Mouse (Mus musculus): ENCODE measurements around the gene Tnp1. TPM values are rescaled to one million over a fixed set of nuclear protein-coding genes. Genes with fewer than 3 reads are reported as not detected.

Gene Tnp1
- polyA plus RNA-seq, 1 experiment from 2014 or later: not detected

DNA sequence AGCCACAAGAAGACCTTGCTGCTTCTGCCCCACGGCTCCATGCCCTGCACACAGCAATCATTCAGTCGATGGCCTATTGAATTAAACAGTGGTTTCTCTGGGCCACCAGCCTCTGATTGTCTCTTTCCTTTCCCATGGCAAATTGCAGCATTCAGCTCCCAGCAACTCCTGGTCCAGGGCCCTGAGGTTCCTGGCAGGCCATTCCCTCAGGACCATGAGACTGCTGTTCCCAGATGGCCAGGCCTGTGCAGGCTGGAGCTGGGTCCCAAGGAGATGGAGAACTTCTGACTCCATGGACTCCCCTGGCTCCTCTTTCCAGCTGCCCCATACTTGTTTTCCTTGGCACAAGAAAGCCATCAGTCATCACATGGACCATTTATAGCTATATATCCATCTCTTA lies 10.8 kb downstream of the Tnp1 start:
- H3K27ac ChIP-seq (replicated peaks): no peak overlapping the region
- H3K4me1 ChIP-seq (replicated peaks): peaks cover 21% of the 10 kb centered on the region
- H3K9me3 ChIP-seq (replicated peaks): no peaks in the 10 kb centered on the region
- H3K4me3 ChIP-seq (replicated peaks): no peak overlapping the region
- H3K9ac ChIP-seq: no peak overlapping the region
- 72% methylated on average over 2 of the region's 2 CpGs for WGBS (ENCODE audit: insufficient replicate concordance)
- H3K27me3 ChIP-seq: 0 out of 2 replicates have a peak, but pooled peaks cover 4% of the 10 kb centered on the region
- H3K4me2 ChIP-seq: no peak overlapping the region
- H3K36me3 ChIP-seq (replicated peaks): no peaks in the 10 kb centered on the region
- no peak for ATAC-seq (ENCODE audit: insufficient read depth)

DNA sequence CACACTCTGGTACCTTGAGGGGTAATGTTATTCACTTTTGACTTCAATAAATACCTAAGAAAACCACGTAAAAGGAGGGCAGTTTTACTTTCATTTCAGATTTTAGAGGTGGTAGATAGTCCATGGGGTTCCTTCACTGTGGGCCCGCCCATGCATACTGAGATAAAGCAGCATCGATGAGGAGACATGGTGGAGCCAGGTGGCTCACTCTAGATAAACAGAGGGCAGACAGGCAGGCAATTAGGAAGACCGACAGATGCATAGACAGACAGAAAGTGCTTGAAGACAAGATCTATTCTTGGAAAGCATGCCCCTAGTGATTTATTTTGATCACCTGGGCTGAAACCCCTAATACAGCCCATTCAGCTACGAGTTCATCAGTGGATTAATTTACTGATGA lies 13.1 kb downstream of the Tnp1 start:
- H3K4me3 ChIP-seq (replicated peaks): no peak overlapping the region
- WGBS (ENCODE audit: insufficient replicate concordance): 27% methylated on average over 5 of the region's 5 CpGs
- ATAC-seq (ENCODE audit: insufficient read depth): peak; percentile 99
- H3K9me3 ChIP-seq (replicated peaks): no peaks in the 10 kb centered on the region
- H3K27me3 ChIP-seq: peaks cover 4% of the 10 kb centered on the region; the same call in 1 of the 2 replicates
- peaks cover 21% of the 10 kb centered on the region for H3K4me1 ChIP-seq (replicated peaks)
- peak overlapping the region; percentile 47 for H3K4me2 ChIP-seq
- peak overlapping the region; percentile 67 for H3K27ac ChIP-seq (replicated peaks)
- no peaks in the 10 kb centered on the region for H3K36me3 ChIP-seq (replicated peaks)
- no peak overlapping the region for H3K9ac ChIP-seq

DNA sequence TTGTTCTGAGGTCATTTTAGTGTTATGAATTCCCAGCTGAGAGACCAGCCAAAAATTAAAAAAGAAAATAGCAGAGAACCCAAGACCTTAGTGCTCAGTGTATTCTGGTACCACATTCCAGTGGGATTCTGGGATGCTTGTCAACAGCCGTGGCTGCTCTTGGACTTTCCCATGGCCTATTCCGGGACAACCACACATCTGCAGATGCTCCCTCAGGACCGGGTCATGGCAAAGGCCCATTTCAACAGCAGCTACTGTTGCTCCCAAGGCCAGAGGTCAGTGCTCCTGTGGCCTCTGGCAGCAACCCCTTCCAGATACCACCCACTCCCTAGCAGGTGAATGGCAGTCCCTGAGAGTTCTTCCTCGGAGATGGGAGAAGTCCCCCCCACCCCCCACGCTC lies 13.7 kb downstream of the Tnp1 start:
- H3K36me3 ChIP-seq (replicated peaks): no peaks in the 10 kb centered on the region
- H3K27me3 ChIP-seq: peaks cover 4% of the 10 kb centered on the region; the same call in 1 of the 2 replicates
- no peak overlapping the region for H3K4me3 ChIP-seq (replicated peaks)
- no peak overlapping the region for H3K9ac ChIP-seq
- H3K4me1 ChIP-seq (replicated peaks): peaks cover 21% of the 10 kb centered on the region
- peak overlapping the region; percentile 47 for H3K4me2 ChIP-seq
- peak overlapping the region; percentile 67; the same call in 1 of the 2 replicates for H3K27ac ChIP-seq (replicated peaks)
- 69% methylated on average over 5 of the region's 5 CpGs for WGBS (ENCODE audit: insufficient replicate concordance)
- H3K9me3 ChIP-seq (replicated peaks): no peaks in the 10 kb centered on the region
- no peak for ATAC-seq (ENCODE audit: insufficient read depth)

DNA sequence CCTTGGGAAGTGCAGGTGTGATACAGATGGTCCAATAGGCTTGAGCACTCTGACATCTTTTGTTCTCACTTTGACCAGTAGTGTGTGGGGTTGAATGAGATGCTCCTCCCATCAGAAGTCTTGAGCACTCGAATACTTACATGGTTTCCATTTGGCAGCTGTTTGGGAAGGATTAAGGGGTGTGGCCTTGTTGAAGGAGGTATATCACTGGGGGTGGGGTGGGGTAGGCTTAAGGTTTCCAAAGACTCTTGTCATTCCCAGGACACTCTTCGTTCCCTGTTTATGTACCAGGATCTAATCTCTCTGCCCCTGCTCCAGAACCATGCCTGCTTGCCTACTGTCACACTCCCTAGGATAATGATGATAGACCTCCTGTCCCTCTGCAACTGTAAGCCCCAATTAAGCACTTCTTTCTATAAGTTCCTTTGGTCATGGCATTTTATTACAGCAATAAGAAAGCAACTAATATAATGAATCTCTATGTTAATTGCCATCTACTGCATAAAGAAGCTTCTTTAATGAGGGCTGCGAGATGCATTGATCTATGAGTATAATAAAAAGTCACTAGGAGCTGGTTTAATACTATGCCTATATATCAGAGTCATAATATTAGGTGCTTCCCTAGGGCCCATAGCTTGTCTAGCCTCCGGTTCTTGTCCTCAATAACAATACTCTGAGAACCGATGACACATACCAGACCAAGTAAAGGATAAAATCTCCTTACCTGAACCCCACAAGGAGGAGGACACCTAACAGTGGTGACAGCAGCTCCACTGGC lies 20.8 kb downstream of the Tnp1 start:
- H3K9ac ChIP-seq: no peak overlapping the region
- no peaks in the 10 kb centered on the region for H3K4me1 ChIP-seq (replicated peaks)
- ATAC-seq (ENCODE audit: insufficient read depth): no peak
- 68% methylated on average over 5 of the region's 5 CpGs for WGBS (ENCODE audit: insufficient replicate concordance)
- no peak overlapping the region for H3K27ac ChIP-seq (replicated peaks)
- H3K9me3 ChIP-seq (replicated peaks): no peaks in the 10 kb centered on the region
- peaks cover 4% of the 10 kb centered on the region; the same call in 1 of the 2 replicates for H3K27me3 ChIP-seq
- no peak overlapping the region for H3K4me3 ChIP-seq (replicated peaks)
- H3K4me2 ChIP-seq: no peak overlapping the region
- H3K36me3 ChIP-seq (replicated peaks): no peaks in the 10 kb centered on the region

DNA sequence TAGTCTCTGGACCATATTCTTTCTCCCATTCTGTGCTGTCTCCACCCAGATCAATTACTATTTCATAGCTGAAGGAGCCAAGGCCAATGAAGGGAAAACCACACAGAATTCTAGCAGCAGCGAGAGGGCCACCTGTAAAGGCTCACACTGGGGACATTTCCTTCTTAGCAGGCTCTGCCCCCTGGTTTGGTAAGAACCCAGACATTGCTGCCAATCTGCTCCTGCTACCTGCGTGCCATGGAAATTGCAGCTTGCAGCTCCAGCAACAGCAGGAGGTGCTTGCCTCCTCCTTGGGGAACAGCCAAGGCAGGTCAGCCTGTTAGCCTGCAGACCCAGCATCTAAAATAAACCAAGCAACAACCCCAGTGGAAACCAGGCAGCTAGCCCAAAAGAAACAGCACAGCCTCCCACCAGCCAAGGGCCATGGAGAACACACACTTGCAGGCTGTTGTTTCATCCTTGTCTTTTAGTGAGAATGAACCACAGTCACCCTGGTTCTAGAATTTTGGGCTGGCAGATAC lies 22.7 kb downstream of the Tnp1 start:
- Histone ChIP-seq H3K36me3 (replicated peaks) (no peaks in the 10 kb centered on the region), H3K4me2 (no peak overlapping the region), H3K27me3 (peaks cover 4% of the 10 kb centered on the region; the same call in 1 of the 2 replicates), H3K4me3 (replicated peaks) (no peak overlapping the region), H3K27ac (replicated peaks) (no peak overlapping the region), H3K9ac (no peak overlapping the region), H3K4me1 (replicated peaks) (no peaks in the 10 kb centered on the region), H3K9me3 (replicated peaks) (no peaks in the 10 kb centered on the region)
- ATAC-seq (ENCODE audit: insufficient read depth): no peak
- 50% methylated on average over 2 of the region's 2 CpGs for WGBS (ENCODE audit: insufficient replicate concordance)

DNA sequence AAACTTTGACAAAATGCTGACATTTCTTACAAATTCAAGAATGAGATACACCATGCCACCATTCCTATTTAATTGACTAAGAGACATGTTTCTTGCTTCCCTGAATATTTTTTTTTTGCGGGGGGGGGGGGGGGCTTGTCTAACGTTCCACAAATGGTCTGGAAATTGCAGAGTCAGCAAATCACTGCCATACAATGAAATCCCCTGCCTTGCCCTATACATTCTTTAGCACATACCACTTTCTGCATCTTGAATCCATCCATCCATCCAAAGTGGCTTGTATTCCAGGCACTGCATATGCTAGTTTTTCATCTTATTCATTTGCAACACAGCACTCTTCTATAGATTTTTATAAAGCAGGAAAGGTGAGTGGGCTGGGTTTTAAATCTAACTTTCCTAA lies 23.5 kb downstream of the Tnp1 start:
- no peak overlapping the region for H3K4me2 ChIP-seq
- H3K4me1 ChIP-seq (replicated peaks): no peaks in the 10 kb centered on the region
- no peak overlapping the region for H3K27ac ChIP-seq (replicated peaks)
- no peak overlapping the region for H3K4me3 ChIP-seq (replicated peaks)
- H3K9ac ChIP-seq: no peak overlapping the region
- H3K27me3 ChIP-seq: peaks cover 4% of the 10 kb centered on the region; the same call in 1 of the 2 replicates
- H3K36me3 ChIP-seq (replicated peaks): no peaks in the 10 kb centered on the region
- no peak for ATAC-seq (ENCODE audit: insufficient read depth)
- H3K9me3 ChIP-seq (replicated peaks): no peaks in the 10 kb centered on the region
- WGBS (ENCODE audit: insufficient replicate concordance): 29% methylated on average over 2 of the region's 2 CpGs

DNA sequence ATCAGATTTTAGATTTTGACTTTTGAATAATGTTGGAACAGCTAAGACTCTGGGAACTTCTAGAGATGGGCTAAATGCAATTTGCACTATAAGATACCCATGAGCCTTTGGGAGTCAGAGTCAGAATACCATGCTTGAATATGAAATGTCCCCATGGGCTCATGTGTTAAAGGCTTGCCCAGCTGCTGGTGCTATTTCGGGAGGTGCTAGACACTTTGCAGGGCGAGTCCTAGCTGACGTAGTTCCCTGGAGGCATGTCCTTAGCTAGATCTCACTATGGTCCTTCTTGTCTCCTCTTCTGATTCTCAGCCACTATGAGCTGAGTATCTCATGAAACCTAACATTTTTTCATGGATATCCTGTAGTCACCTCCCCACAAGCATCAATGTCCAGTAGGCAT lies 26.8 kb downstream of the Tnp1 start:
- no peak overlapping the region for H3K9ac ChIP-seq
- no peak overlapping the region for H3K27ac ChIP-seq (replicated peaks)
- H3K4me3 ChIP-seq (replicated peaks): no peak overlapping the region
- no peaks in the 10 kb centered on the region for H3K36me3 ChIP-seq (replicated peaks)
- 74% methylated on average over 3 of the region's 3 CpGs for WGBS (ENCODE audit: insufficient replicate concordance)
- H3K4me1 ChIP-seq (replicated peaks): no peaks in the 10 kb centered on the region; the same call in 1 of the 2 replicates
- H3K27me3 ChIP-seq: peaks cover 4% of the 10 kb centered on the region; the same call in 1 of the 2 replicates
- ATAC-seq (ENCODE audit: insufficient read depth): no peak
- no peak overlapping the region for H3K4me2 ChIP-seq
- H3K9me3 ChIP-seq (replicated peaks): no peaks in the 10 kb centered on the region

DNA sequence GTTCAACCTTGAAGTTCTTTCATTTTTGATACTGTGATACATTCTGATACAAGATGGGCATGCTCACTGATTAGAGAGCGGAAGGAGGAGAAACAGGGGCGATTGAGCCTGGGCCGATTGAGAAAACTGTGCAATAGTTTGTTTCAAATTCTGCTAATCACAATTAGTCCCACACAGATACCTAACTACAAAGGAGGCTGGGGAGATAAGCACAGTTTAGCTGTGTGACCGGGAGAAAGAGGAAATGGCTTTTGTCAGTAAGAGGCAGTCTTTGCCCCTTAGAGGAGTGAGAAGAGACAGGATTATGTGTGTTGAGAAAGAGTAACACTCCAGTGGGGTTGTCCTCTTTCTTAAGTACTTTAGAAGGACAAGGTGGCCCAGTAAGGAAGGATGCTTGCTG lies 29.0 kb downstream of the Tnp1 start:
- no peak overlapping the region for H3K27ac ChIP-seq (replicated peaks)
- WGBS (ENCODE audit: insufficient replicate concordance): 21% methylated on average over 4 of the region's 4 CpGs
- H3K4me2 ChIP-seq: no peak overlapping the region
- no peak for ATAC-seq (ENCODE audit: insufficient read depth)
- no peaks in the 10 kb centered on the region; the same call in 1 of the 2 replicates for H3K4me1 ChIP-seq (replicated peaks)
- no peaks in the 10 kb centered on the region for H3K9me3 ChIP-seq (replicated peaks)
- no peaks in the 10 kb centered on the region for H3K36me3 ChIP-seq (replicated peaks)
- no peak overlapping the region for H3K9ac ChIP-seq
- H3K4me3 ChIP-seq (replicated peaks): no peak overlapping the region
- H3K27me3 ChIP-seq: peaks cover 2% of the 10 kb centered on the region; the same call in 1 of the 2 replicates

DNA sequence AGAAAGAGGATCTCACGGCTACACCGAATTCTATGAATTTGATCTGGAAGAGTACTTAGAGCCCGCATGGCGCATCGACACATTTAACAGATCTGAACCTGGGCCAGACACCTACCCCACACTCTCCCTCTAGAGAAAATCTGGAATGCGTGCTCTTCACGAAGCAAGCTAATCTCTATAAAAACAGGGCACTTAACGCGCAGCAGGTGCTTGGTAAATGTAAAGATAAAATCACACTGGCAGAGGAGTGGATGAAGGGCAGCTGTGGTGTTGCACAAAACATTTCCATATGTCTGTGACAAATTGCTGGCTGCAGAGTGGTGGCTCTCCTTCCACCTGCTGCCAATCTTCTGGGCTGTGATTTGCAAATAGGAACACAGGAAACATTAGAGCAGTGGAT lies 36.8 kb downstream of the Tnp1 start:
- Histone ChIP-seq H3K4me1 (replicated peaks) (no peaks in the 10 kb centered on the region), H3K9ac (no peak overlapping the region), H3K27me3 (0 out of 2 replicates have a peak, but pooled peaks cover 7% of the 10 kb centered on the region), H3K9me3 (replicated peaks) (no peaks in the 10 kb centered on the region), H3K36me3 (replicated peaks) (no peaks in the 10 kb centered on the region), H3K27ac (replicated peaks) (no peak overlapping the region), H3K4me2 (no peak overlapping the region), H3K4me3 (replicated peaks) (no peak overlapping the region)
- no peak for ATAC-seq (ENCODE audit: insufficient read depth)
- WGBS (ENCODE audit: insufficient replicate concordance): 77% methylated on average over 9 of the region's 9 CpGs

DNA sequence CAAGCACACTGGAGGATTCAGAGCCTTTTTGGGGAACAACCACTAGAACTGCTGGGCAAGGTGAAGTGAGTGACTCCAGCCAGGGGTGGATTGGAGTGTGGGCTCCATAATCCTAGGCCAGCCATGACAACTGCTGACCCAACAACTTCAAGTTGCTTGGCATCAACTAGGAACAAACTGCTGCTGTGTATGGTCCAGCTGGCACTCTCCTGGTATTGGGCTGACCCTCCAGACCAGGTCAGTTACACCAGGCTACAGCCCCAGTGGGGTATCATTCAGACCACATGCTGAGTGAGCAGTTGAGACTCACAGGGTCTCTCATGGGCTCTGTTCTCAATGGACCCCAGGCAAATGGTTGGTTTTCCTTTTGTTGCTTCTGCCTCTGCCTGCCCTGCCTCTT lies 41.5 kb downstream of the Tnp1 start:
- no peaks in the 10 kb centered on the region for H3K9me3 ChIP-seq (replicated peaks)
- no peak for ATAC-seq (ENCODE audit: insufficient read depth)
- no peaks in the 10 kb centered on the region for H3K36me3 ChIP-seq (replicated peaks)
- no peak overlapping the region for H3K4me2 ChIP-seq
- no peak overlapping the region for H3K27ac ChIP-seq (replicated peaks)
- no peaks in the 10 kb centered on the region for H3K4me1 ChIP-seq (replicated peaks)
- H3K4me3 ChIP-seq (replicated peaks): no peak overlapping the region
- 0 out of 2 replicates have a peak, but pooled peaks cover 12% of the 10 kb centered on the region for H3K27me3 ChIP-seq
- H3K9ac ChIP-seq: no peak overlapping the region

DNA sequence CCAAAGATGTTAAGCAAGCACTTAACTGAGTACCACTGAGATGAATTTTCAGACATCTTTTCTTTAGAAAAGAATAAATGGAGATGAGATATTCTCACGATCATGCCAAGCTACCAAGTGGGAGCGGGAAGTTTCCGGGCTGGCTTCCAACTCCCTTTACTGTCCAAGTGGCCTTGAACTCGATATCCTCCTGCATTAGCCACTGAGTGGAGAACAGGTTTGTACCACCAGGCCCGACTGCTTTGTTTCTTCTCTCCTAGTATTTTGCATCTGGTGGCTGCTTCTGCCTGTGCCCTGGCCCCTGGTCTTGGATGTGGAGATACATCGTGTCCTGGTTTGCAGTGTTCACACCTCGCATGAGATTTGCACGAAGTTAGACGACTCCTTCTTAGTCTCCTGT lies 45.2 kb downstream of the Tnp1 start:
- H3K9me3 ChIP-seq (replicated peaks): no peaks in the 10 kb centered on the region
- H3K4me3 ChIP-seq (replicated peaks): no peak overlapping the region
- H3K27me3 ChIP-seq: 0 out of 2 replicates have a peak, but pooled peaks cover 8% of the 10 kb centered on the region
- H3K9ac ChIP-seq: no peak overlapping the region
- WGBS (ENCODE audit: insufficient replicate concordance): 60% methylated on average over 9 of the region's 9 CpGs
- no peak overlapping the region for H3K27ac ChIP-seq (replicated peaks)
- H3K4me2 ChIP-seq: no peak overlapping the region
- no peaks in the 10 kb centered on the region for H3K36me3 ChIP-seq (replicated peaks)
- H3K4me1 ChIP-seq (replicated peaks): no peaks in the 10 kb centered on the region
- ATAC-seq (ENCODE audit: insufficient read depth): no peak

Data from liver, embryonic 15.5 days (tissue).